Mouse (Mus musculus): ENCODE measurements around the gene Pithd1.

DNA sequence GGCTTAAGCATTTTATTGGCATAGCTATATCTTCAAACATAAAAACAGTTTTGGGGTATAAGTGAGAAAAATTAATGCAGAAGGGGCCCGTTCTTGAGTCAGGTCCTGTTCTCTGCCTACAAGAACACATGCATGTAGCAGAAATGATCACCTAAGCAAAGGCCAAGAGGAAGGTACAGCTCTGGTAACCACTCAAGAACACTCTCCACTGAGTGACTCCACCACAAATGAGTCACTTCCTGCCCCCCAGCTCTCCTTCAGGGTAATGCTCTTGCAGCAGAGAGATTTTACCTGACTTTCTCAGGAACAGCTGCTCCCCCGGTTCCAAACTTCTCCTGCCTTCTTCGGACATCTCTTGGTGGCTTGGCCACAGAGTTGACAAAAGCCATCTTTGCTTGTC is 19.8 kb upstream of the Pithd1 start:
- TF ChIP-seq POLR2AphosphoS2 (IDR thresholded peaks at IDR 0.05; ENCODE audit: insufficient read length, low read depth), result no peak
- no peak for TF ChIP-seq MAX (IDR thresholded peaks at IDR 0.05; ENCODE audit: low read depth)
- TF ChIP-seq E2F4 (IDR thresholded peaks at IDR 0.05; ENCODE audit: insufficient read depth), result no peak
- no peak for TF ChIP-seq POLR2A (IDR thresholded peaks at IDR 0.05; ENCODE audit: insufficient read length, low read depth)
- no peak for TF ChIP-seq TCF3 (IDR thresholded peaks at IDR 0.05; ENCODE audit: insufficient read length, low read depth)

All from myocyte (in vitro differentiated cells).